Mouse (Mus musculus) neural tube, embryonic 11.5 days (tissue): ENCODE results near the gene AU018091. TPM values are rescaled to one million over a fixed set of nuclear protein-coding genes. Genes with fewer than 3 reads are reported as not detected.

Experiments
- microRNA counts: library from miRNA; unstranded; fragments of <30 nt; microRNA quantifications from one replicate; lab custom pipeline; 2015
- microRNA-seq: library from miRNA; unstranded; fragments of <30 nt; microRNA quantifications from one replicate; pipeline ENCODE4, GENCODE M21; 2016
- polyA plus RNA-seq: library from polyadenylated mRNA; unstranded; fragments of >200 nt; fragmentation: Nextera tagmentation; extraction: Ambion mirVana; gene quantifications from 2 replicates; pipeline ENCODE4 v1.2.1, GENCODE M21; 2014

The AU018091 gene
- polyA plus RNA-seq, 1 experiment from 2014 or later: not detected

MicroRNA genes within 50 kb of the gene (microRNA counts, 519-probe panel; counts per million panel counts)
- microRNA mmu-miR-290-3p (lab: Ali Mortazavi, UCI) (171 counts per million, percentile 57 among the panel's probes with 10 or more counts), microRNA mmu-miR-290-5p (lab: Ali Mortazavi, UCI) (171 counts per million, percentile 57 among the panel's probes with 10 or more counts), microRNA mmu-miR-291a-3p (lab: Ali Mortazavi, UCI) (171 counts per million, percentile 57 among the panel's probes with 10 or more counts), microRNA mmu-miR-291a-5p (lab: Ali Mortazavi, UCI) (171 counts per million, percentile 57 among the panel's probes with 10 or more counts), microRNA mmu-miR-292-5p (lab: Ali Mortazavi, UCI) (171 counts per million, percentile 57 among the panel's probes with 10 or more counts)

Small RNAs within 50 kb of the gene (microRNA-seq; reads per million reads assigned to microRNA genes)
- gene Mir290a: not detected
- gene Mir290b: not detected
- gene Mir291a: 1.8 reads per million
- gene Mir292: not detected
- not detected for gene Mir292b

Other genes starting within 250 kb of the AU018091 start
- not detected in 2 replicates for gene Nlrp12, start 80.5 kb upstream of the AU018091 start, polyA plus RNA-seq
- gene Myadm, start 119.9 kb upstream of the AU018091 start, polyA plus RNA-seq: 46.7 and 48.3 TPM in 2 replicates
- 0.32 and 0.77 TPM in 2 replicates for gene Prkcg, start 120.0 kb upstream of the AU018091 start, polyA plus RNA-seq
- gene Cacng7, start 163.8 kb upstream of the AU018091 start, polyA plus RNA-seq: 2.9 and 3.5 TPM in 2 replicates
- 4.9 and 5.1 TPM in 2 replicates for gene Cacng8, start 221.5 kb upstream of the AU018091 start, polyA plus RNA-seq